Mouse (Mus musculus) embryo, embryonic 11.5 days (tissue): ENCODE results near the gene Vmn2r51.
"Not testable (repeated sequence)": the region's sequence is repeated elsewhere in the genome, so short reads cannot be mapped to it uniquely, and the experiment has no call there.

ENCODE experiments used
- DNase-seq: peaks from one replicate; pipeline ENCODE4 v3.0.0-alpha.2; 2012; ENCODE audit warnings: low read depth, low spot score

The Vmn2r51 gene

GRCm38 (mm10) chr7:10105641-10106040 is at the start of gene Vmn2r51:
TSS of gene Vmn2r51 (minus strand) at chr7:10105741.
- not testable (repeated sequence) for DNase-seq

GRCm38 (mm10) chr7:10053196-10053595 is 52.3 kb downstream of the Vmn2r51 start, which contains the start of gene Vmn2r50:
TSS of gene Vmn2r50 (minus strand) at chr7:10053296.
- not testable (repeated sequence) for DNase-seq
